Mouse (Mus musculus) lung, postnatal 25 days (tissue): ENCODE results near the gene Tmie.

Source experiments
- DNase-seq: peaks from one replicate; pipeline ENCODE4 v3.0.0; 2022; ENCODE audit warnings: low spot score

The Tmie gene

DNA sequence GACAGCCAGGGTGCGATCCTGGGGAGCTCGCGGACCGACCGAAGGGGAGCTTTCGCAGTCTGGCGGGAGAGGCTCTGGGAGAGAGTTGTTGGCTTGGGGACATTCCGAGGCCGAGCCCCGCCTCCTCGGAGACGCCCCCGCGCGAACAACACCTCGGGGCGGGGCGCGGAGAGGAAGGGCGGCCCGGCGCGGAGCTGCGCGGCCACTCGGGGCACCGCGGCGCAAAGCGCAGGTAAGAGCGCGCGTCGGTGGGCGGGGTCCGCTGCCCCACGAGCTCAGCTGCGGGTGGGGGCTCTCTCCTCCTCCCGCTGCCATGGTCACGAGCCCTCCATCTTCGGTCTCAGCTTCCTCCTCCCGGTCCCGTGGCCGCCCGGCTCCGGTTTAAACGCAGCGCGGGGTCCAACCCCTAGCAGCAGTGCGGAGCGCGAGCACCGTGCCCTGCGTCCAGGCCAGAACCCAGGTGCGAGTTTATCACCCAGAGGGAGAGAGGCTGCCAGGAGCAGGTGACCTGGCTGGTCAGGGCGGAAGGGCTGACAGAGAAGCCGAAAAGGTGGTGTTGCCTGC lies at the start of gene Tmie:
Gene Tmie, minus strand, starts transcription at position 116 of the 564 bp plus-strand sequence.
- DNase-seq, result peak; percentile 90

- peak; percentile 79 for DNase-seq
Observed at GRCm38 (mm10) chr9:110922759-110923158, 42.8 kb upstream of the Tmie start.

GRCm38 (mm10) chr9:110920665-110921419 lies 40.9 kb upstream of the Tmie start:
- peak; percentile 76 for DNase-seq

DNA sequence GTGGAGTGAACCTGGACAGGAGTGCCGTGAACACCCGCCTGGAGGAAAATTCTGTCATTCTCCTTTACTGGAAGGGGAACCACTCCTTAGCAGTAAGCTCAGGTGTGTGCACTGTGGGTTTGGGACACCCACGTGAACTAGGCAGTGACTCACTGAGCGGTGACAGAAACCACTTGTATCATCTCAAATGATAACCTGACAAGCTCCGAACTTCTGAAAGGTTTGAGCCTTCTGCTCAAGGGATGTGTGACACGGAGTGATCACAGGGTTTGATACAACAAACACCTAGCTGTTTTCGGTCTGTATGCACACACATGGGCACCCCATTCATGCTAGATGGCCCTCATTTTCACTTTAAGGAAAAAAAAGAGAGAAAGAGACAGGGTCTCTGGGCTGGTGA lies 36.9 kb upstream of the Tmie start, which contains the start of gene Fam240a:
Gene Fam240a, minus strand, starts transcription at position 76 of the 400 bp plus-strand sequence.
- no peak for DNase-seq

DNA sequence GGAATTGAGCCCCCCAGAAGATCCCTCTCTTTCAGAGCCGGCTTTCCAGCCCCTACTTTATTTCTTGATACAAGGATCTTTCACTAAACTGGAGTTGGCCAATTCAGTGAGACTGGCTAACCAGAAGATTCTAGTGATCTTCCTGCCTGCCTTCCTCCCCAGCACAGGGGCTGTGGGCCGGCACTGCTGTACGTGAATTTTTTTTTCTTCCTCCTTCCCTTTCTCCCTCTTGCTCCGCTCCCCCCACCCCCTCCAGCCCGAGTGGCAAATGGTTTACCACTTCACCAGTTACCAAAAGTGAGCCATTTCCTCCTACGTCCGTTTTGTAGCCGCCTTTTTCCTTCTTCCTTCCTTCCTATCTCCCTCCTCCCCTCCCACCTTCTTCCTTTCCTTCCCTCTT lies 35.6 kb upstream of the Tmie start:
- DNase-seq, result no peak

GRCm38 (mm10) chr9:110914631-110915236 lies 34.8 kb upstream of the Tmie start:
- DNase-seq, result no peak

DNA sequence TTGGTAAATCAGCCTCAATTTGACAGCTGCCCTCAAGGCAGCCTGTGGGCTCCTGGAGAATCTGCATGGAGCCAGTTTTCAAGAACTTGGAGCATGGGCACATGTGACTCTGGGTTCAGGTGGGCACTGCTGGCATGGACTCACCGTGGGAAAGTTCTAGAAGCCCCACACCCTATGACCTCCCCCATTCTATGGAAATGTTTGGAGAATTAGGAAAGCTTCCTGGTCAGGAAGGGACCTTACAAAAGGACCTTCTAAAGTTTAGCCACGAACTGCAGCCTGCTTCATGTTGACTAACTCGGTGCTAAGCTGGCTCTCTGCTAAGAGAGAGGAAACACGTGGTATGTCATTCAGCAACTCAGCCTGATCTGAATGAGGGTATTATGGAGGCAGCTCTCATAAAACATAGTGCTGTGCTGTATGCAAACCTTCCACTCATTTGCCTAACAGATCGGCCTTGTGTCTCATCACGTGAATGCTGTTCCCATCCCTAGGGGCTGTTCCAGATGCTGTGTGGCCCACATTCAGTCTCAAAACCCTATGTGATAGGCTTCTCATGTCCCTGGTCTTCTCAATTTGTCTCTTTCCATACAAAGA lies 29.6 kb upstream of the Tmie start:
- no peak for DNase-seq

- DNase-seq, result no peak
Observed at GRCm38 (mm10) chr9:110908631-110909016, 28.7 kb upstream of the Tmie start.

DNA sequence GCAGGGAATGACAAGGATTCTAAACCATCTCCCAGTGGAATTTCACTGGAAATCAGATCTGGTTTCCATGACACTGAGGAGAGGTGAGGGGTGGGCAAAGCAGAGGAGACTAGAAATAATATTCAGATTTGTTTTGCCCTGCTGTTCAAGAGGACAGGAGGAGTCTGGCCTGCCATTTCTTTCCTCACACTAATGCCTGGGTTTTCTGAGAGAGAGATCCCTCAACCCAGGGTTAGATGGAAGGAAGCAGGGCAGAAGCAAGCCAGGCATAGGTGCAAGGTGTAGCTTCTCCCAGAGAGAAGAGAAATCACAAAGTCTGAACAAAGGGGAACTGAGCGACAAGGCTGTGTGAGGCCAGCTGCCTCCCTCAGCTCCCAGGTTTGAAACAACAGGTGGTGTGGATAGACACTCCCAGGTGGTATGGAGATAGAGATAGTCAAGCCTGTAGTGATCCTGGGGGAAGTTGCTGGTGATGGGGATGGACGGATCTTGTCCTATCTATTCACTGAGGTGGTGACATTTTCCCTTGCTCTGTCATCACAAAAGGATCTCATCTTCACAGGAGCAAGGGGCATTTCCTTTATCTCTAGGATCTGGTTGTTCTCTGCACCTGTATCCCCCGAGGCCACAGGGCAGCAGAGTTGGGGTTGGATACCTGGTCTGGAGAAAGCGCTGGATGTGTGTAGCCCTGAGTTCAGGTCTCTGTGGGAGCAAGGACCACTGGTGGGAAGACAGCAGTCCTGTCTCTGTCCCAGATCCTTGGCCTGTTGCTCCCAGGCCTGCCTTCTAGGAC lies 28.1 kb upstream of the Tmie start:
- DNase-seq, result no peak

- DNase-seq, result no peak
Observed at GRCm38 (mm10) chr9:110907201-110907837, 27.4 kb upstream of the Tmie start.

DNA sequence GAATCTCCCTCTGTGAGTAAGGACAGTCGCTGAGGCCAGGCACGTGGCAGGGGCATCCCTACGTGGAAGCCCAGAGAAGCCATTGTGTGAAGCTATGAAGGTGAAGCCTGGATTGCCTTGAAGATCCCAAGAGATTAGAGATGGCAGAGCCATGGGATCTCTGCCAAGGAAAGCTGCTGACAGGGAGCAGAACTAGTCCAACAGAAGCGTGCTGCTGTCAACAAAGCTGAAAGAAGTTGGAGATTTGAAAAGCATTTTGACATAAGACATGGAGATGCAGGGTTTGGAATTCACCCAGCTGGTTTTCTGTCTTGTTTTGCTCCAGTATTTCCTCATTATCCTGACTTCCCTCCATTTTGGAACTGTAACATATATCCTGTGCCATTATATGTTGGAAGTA lies 22.4 kb upstream of the Tmie start:
- no peak for DNase-seq

DNA sequence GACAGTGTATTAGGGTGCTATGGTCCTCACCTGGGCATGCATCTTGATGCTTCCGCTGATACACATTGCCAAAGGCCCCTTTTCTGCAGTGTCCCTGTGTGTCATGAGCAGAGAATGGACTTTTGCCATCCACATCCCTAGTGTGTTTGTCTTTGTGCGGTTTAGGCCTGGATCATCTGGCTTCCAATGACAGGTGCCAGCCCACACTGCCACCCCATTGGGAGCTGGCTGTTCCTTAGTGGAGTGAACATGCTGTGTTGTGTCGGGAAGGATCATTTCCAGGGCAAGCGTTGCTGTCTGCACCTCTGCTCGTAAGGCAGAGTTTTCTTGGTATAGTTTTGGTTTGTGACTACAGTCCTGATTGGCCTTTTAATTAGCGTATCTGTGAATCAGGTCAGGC lies 21.3 kb upstream of the Tmie start:
- DNase-seq, result no peak

- no peak for DNase-seq
Observed at GRCm38 (mm10) chr9:110899451-110900008, 19.6 kb upstream of the Tmie start.

DNA sequence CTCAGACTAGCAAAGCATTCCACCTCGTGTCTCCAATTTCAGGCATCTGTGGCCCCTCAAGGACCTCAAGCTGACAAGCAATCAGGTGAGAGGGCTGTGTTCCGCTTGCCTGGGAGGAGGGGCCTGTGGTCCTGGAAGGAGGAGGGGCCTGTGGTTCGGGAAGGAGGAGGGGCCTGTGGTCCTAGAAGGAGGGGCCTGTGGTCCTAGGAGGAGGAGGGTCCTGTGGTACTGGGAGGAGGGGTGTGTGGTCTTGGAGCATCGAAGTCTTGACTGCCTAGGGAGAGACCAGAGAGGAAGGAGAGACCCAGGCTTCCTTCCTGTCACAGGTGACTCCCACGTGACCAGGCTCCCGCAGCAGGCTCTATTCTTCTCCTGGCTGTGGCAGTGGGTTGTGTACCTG lies 16.7 kb upstream of the Tmie start:
- DNase-seq, result peak; percentile 34

GRCm38 (mm10) chr9:110895994-110896393 lies 16.1 kb upstream of the Tmie start:
- DNase-seq, result no peak

DNA sequence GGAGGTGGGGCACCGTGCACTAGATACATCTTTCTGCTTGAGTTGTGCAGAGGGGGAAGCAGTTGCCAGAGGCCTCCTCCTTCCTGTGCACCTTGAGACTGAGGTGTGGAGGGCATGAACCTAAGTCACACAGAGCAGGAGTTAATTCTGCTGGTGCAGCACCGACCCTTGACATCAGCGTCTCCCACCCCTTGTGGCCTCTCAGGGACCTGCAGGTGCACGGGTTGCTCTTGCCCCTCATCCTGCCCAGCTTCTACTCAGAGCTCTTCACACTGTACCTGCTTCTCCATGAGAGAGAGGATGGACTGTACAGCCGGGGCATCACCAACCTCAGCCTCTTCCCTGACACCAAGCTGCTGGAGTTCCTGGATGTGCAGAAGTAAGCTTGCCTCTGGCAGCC lies 15.6 kb upstream of the Tmie start:
- no peak for DNase-seq

DNA sequence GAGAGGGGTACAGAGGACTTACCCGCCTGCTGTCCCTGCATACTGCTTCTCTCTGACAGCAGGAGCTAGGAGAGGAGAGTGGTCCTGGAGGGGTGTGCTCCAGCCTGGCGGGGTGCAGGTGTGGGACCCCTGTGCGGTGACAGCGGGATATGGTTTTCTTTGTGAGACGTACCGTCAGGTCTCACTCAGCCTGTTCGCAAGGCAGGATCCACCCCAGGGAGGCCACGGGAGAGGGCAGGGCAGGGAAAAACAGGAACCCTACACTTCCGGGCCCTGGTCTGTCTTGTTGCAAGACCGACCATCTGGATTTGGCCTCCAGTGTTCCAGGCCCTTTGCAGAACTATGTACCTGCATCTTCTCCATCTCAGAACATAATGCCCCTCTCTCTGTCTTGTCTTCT lies 13.5 kb upstream of the Tmie start:
- no peak for DNase-seq

- DNase-seq, result no peak
Observed at GRCm38 (mm10) chr9:110892552-110892951, 12.6 kb upstream of the Tmie start.

DNA sequence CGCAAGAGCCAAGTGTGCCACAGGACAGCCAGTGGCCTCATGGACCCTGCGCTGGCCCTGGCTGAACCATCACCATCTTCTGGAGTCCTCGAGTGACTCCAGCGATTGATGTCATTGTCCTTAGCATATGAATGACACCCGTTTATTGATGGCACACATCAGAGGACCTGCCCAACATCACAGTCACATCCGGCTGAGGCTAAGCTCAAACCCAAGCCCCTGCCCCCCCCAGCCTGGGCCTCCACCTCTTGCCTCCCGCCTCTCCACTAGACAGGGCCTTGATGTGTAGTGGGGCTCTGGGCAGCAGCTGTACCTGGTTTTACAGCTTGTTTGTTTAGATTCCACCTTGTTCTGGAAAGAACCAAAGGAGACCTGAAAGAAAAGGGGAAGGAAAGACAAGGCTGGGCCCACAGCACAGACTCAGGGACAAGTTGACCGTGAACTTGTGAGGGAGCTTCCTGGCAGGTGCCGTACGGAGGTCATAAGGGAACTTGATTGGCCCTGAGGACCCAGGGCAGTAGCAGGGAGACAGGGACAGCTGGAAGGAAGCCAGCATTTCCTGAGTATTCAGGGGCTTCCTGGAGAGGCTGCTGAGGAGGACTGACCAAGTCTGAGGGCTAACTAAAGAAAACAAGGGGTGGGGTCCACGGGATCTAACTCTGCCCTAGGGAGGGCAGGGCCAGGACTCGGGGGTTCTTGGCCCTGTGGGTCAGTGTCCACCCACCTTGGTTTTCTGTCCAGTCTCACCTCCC lies 11.3 kb upstream of the Tmie start:
- DNase-seq, result peak; percentile 32

DNA sequence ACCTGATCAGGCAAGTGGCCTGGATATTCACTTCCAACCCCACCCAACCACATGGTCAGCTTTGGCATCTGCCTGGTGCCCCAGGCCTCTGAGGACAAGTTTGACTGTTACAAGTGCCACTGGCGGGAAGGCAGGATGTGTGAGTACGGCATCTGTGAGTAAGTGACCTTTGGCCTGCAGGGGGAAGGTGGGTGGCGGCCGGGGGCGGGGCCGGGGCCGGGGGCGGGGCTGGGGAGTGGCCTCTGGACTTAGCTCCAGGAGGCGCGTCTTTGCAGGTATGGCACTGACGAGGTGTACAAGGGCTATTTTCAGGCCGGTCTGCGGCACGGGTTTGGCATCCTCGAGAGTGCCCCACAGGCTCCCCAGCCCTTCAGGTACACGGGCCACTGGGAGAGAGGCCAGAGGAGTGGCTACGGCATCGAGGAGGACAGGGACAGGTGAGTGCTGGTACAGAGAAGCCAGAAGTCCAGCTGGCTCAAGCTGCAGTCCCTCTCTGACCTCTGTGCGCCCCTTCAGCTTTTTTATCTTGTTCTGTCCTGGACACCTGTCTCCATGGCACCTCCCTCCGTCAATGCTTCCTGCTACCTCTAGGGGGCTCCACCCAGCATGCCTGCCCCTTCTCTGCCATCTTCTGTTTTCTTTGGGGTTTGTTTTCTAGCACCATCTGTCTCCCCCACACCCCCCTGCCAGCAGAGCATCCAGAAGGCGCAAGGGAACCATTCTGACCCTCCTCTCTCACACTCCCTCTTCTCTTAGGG lies 10.3 kb upstream of the Tmie start:
- DNase-seq, result no peak
